ENCODE assay signal across 12 mouse cellular contexts in genomic region chr11:114826686-114827085, GRCm38 (mm10). TPM values are rescaled to one million over a fixed set of nuclear protein-coding genes. Genes with fewer than 3 reads are reported as not detected.
DNase-seq lines count a peak whose midpoint lies in the region; ATAC-seq lines count a peak whose summit lies in the region.
"Had no signal": no experiment of that assay in that cellular context is flagged by ENCODE, and none has a peak within 500 bp of the region (broad histone marks: within the 10 kb centered on the region; RNA-seq: fewer than 3 reads in every experiment).

No protein-coding gene starts in this region.

- H3K27me3 ChIP-seq in liver, embryonic 11.5 days (replicated peaks; ENCODE audit: control insufficient read depth, insufficient read depth, low read length) = no peaks in the 10 kb centered on the region
- H3K27me3 ChIP-seq in forebrain, embryonic 13.5 days = no peaks in the 10 kb centered on the region

- peak; percentile 39 for DNase-seq in urinary bladder, postnatal 14 days (ENCODE audit: low spot score)
- no peak for DNase-seq in urinary bladder, postnatal 10 days (ENCODE audit: low spot score)
- DNase-seq in kidney, adult 11 months = peak; percentile 90
- DNase-seq in liver, embryonic 11.5 days (ENCODE audit: low spot score) = no peak
- DNase-seq in Muller cell, postnatal 12 days (ENCODE audit: inconsistent ontology term) = no peak
- no peak for DNase-seq in T-cell, adult 2 months (ENCODE audit: low spot score)
- DNase-seq: adrenal gland, adult 8-10 months; cerebellum, adult 18-20 months; midbrain, embryonic 14.5 days; right cerebral cortex, postnatal 25 days had no signal

- peaks cover 24% of the 10 kb centered on the region for H3K4me1 ChIP-seq in liver, embryonic 11.5 days (replicated peaks; ENCODE audit: control insufficient read depth, insufficient read depth, low read length)
- H3K4me1 ChIP-seq in forebrain, embryonic 13.5 days = peaks cover 32% of the 10 kb centered on the region

- peak overlapping the region; percentile 78 for H3K27ac ChIP-seq in liver, embryonic 11.5 days (ENCODE audit: low read depth, low read length)
- no peak overlapping the region for H3K27ac ChIP-seq in forebrain, embryonic 13.5 days

- H3K4me3 ChIP-seq in liver, embryonic 11.5 days (ENCODE audit: low read depth, low read length) = no peak overlapping the region
- no peak overlapping the region for H3K4me3 ChIP-seq in forebrain, embryonic 13.5 days

- 17% methylated on average over 5 of the region's 5 CpGs for WGBS in liver, embryonic 11.5 days
- WGBS in forebrain, embryonic 13.5 days = 65% methylated on average over 5 of the region's 5 CpGs

- H3K4me2 ChIP-seq in liver, embryonic 11.5 days = peak overlapping the region; percentile 20; the same call in 1 of the 2 replicates
- no peak overlapping the region for H3K4me2 ChIP-seq in forebrain, embryonic 13.5 days

- no peaks in the 10 kb centered on the region for H3K36me3 ChIP-seq in liver, embryonic 11.5 days (ENCODE audit: control insufficient read depth, insufficient read depth, low read length)
- H3K36me3 ChIP-seq in forebrain, embryonic 13.5 days (ENCODE audit: poor library complexity, severe bottlenecking) = no peaks in the 10 kb centered on the region

- H3K9me3 ChIP-seq in liver, embryonic 11.5 days (ENCODE audit: control insufficient read depth, low read length) = no peaks in the 10 kb centered on the region
- H3K9me3 ChIP-seq in forebrain, embryonic 13.5 days (replicated peaks) = no peaks in the 10 kb centered on the region

- 0 out of 2 replicates have a peak overlapping the region, but pooled peaks have one; percentile 22 for H3K9ac ChIP-seq in liver, embryonic 11.5 days (ENCODE audit: low read depth, low read length)
- H3K9ac ChIP-seq in forebrain, embryonic 13.5 days = no peak overlapping the region

- peak; percentile 76 for ATAC-seq in liver, embryonic 11.5 days (replicated peaks; ENCODE audit: low FRiP score)
- no peak for ATAC-seq in forebrain, embryonic 13.5 days

RNA-seq across cellular contexts. Expression of gene Gprc5c, which starts 24.3 kb away (rescaled TPM):
- polyA plus RNA-seq in liver, embryonic 11.5 days (2014; fragmentation: Nextera tagmentation; extraction: Ambion mirVana) = 20.2 and 21.6 TPM in 2 replicates
- polyA plus RNA-seq in forebrain, embryonic 13.5 days (2015; fragmentation: Nextera tagmentation; extraction: Ambion mirVana) = 4.6 and 5.0 TPM in 2 replicates

RNA-seq across cellular contexts. Expression of gene Gpr142, which starts 28.0 kb away (rescaled TPM):
- polyA plus RNA-seq in liver, embryonic 11.5 days (2014; fragmentation: Nextera tagmentation; extraction: Ambion mirVana) = not detected in 2 replicates
- not detected in 2 replicates for polyA plus RNA-seq in forebrain, embryonic 13.5 days (2015; fragmentation: Nextera tagmentation; extraction: Ambion mirVana)
- polyA plus RNA-seq: midbrain, embryonic 14.5 days; neural tube, embryonic 14.5 days had no signal

RNA-seq across cellular contexts. Expression of gene Btbd17, which starts 30.9 kb away (rescaled TPM):
- polyA plus RNA-seq in liver, embryonic 11.5 days (2014; fragmentation: Nextera tagmentation; extraction: Ambion mirVana) = 0.10 and 0.43 TPM in 2 replicates
- polyA plus RNA-seq in forebrain, embryonic 13.5 days (2015; fragmentation: Nextera tagmentation; extraction: Ambion mirVana) = 25.8 and 27.1 TPM in 2 replicates

Comparison
In these comparisons a context has a peak if more than half of its experiments do, and no peak if none do; other contexts are left out.
1. DNase-seq: peak in urinary bladder, postnatal 14 days (single experiment) and kidney, adult 11 months (single experiment); none in urinary bladder, postnatal 10 days (single experiment), liver, embryonic 11.5 days (single experiment), Muller cell, postnatal 12 days (single experiment) and T-cell, adult 2 months (single experiment).
2. RNA of gene Btbd17, which starts 30.9 kb away (polyA plus RNA-seq): 25.8 to 27.1 TPM in forebrain, embryonic 13.5 days; 0.10 to 0.43 TPM in liver, embryonic 11.5 days; every median in the first group is over 10 times any median in the second.